Mouse (Mus musculus): Measurements from ENCODE around the gene Mrgpra2b. TPM values are rescaled to one million over a fixed set of nuclear protein-coding genes. Genes with fewer than 3 reads are reported as not detected.
"Not testable (repeated sequence)": the region's sequence is repeated elsewhere in the genome, so short reads cannot be mapped to it uniquely, and the experiment has no call there.

Gene Mrgpra2b
- not detected for total RNA-seq (2021)

DNA sequence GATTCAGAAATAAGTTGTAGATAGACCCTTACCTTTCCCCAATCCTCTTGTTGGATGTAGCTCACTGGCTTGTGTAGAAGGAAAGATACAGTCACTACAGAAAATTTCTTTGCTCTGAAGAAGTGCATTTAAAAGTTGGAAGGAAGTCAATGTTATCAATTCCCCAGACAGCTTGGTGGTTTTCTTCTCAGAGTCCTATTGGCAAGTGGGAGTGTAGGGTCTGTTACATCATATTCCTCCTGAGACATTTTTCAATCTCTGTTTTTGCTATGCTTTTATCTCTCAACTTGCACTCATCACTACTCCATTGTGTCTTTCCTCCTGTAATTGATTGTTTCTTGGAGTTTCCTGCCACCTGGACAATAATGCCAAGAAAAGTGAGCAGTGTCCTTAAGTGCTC lies at the start of gene Mrgpra2b:
Gene Mrgpra2b, minus strand, starts transcription at position 101 of the 400 bp plus-strand sequence.
- intact Hi-C loops (cut with DNase I): no loop called here
- DNase-seq (ENCODE audit: low spot score in 2 of 2): no peak

GRCm38 (mm10) chr7:47516379-47516778 lies 12.3 kb downstream of the Mrgpra2b start:
- no peak for DNase-seq (ENCODE audit: low spot score in 2 of 2)
- intact Hi-C loops (cut with DNase I): no loop called here

- intact Hi-C loops (cut with DNase I): no loop called here
Measured at GRCm38 (mm10) chr7:47515050-47515449, 13.6 kb downstream of the Mrgpra2b start.

DNA sequence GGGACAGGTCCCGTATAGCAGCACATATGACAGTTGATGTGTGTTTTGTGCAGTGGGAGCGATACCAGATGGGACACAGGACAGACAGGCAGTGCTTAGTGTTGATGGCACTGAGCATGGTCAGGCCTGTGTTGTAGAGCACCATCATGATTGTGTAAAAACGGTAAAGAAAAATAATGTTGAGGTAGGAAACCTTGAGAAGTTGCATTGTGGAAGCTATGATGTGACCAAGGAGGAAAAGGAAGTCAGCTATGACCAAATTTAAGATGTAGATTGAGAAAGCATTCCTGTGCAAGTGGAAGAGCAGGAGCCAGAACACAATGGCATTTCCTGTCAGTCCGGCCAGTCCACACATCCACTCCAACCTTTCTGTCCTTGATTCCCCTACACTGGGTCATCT lies 25.7 kb downstream of the Mrgpra2b start:
- intact Hi-C loops (cut with DNase I): no loop called here
- no peak for DNase-seq (ENCODE audit: low spot score in 2 of 2)

More at GRCm38 (mm10) chr7:47515050-47515449, 13.6 kb downstream of the Mrgpra2b start:
- no peak for DNase-seq (ENCODE audit: low spot score in 2 of 2)

DNA sequence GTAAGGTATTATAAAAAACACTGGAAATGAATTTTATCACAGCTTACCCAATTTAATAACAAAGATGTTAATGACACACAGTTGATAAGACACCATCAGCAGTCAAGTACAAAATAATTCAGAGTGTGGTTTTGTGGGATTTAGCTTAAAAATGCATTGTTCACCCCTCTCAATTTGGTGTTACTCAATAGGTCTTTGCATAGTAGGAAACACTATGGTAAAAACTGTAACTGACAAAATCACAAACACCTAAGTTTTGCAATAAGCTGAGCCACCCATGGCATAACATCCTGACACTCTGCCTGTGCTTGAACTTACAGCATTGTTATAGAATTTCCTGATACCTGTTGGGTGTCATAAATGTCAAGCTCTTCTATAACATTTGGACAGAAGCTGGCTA lies 37.4 kb downstream of the Mrgpra2b start:
- DNase-seq (ENCODE audit: low spot score in 2 of 2); intact Hi-C loops (cut with DNase I): not testable (repeated sequence)

- intact Hi-C loops (cut with DNase I); DNase-seq (ENCODE audit: low spot score in 2 of 2): not testable (repeated sequence)
Measured at GRCm38 (mm10) chr7:47489438-47489837, 39.2 kb downstream of the Mrgpra2b start.

GRCm38 (mm10) chr7:47483181-47483580 lies 45.5 kb downstream of the Mrgpra2b start:
- DNase-seq (ENCODE audit: low spot score in 2 of 2); intact Hi-C loops (cut with DNase I): not testable (repeated sequence)

DNA sequence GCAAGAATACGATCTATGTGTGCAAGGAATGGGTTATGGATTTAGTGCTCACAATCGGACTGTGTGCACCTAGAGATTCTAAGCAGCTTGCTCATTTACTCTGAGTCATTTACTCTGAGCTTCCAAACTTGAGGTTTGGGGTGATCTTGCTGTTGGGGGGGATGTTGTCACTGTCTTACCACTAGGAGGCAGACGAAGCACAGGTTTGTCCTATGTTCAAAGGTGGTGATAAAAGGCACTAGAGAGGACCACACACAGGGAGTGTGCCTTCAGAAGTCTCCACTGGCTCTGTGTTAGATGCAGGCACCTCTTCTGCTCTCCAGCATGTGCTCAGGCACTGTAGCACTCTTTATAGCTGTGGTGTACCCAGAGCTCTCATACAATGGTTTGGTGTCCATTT lies 54.8 kb downstream of the Mrgpra2b start:
- DNase-seq (ENCODE audit: low spot score in 2 of 2); intact Hi-C loops (cut with DNase I): not testable (repeated sequence)

DNA sequence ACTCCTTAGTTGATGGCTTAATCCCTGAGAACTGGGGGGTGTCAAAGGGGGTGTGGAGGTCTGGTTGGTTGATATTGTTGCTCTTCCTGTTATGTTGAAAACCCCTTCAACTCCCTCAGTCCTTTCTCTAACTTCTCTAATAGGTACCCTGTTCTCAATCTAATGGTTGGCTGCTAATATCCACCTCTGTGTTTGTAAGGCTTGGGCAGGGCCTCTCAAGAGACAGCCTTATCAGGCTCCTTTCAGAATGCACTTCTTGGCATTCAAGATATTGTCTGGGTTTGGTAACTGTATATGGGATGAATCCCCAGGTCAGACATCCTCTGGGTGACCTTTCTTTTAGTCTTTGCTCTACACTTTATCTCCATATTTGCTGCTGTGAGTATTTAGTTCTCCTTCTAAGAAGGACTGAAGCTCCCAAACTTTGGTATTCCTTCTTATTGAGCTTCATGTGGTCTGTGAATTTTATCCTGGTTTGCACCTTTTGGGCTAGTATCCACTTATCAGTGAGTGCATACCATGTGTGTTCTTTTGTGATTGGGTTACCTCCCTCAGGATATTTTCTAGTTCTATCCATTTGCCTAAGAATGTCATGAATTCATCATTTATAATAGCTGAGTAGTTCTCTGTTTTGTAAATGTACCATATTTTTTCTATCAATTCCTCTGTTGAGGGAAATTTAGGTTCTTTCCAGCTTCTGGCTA lies 63.2 kb downstream of the Mrgpra2b start:
- DNase-seq (ENCODE audit: low spot score in 2 of 2); intact Hi-C loops (cut with DNase I): not testable (repeated sequence)

DNA sequence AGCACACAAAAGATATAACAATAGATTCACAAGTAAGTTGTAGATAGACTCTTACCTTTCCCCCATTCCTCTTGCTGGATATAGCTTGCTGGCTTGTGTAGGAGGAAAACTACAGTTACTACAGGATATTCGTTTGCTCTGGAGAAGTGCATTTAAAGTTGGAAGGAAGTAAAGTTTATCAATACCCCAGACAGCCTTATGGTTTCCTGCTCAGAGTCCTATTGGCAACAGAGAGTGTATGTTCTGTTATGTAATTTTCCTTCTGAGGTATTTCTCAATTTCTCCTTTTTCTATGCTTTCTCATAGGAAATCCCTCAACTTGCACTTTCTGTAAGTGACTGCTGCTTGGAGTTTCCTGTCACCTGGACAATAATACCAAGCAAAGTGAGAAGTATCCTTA lies 76.6 kb downstream of the Mrgpra2b start, which contains the start of gene Mrgpra2a:
Gene Mrgpra2a, minus strand, starts transcription at position 125 of the 400 bp plus-strand sequence.
- intact Hi-C loops (cut with DNase I); DNase-seq (ENCODE audit: low spot score in 2 of 2): not testable (repeated sequence)

- DNase-seq (ENCODE audit: low spot score in 2 of 2); intact Hi-C loops (cut with DNase I): not testable (repeated sequence)
Measured at GRCm38 (mm10) chr7:47445729-47446128, 82.9 kb downstream of the Mrgpra2b start.

- intact Hi-C loops (cut with DNase I); DNase-seq (ENCODE audit: low spot score in 2 of 2): not testable (repeated sequence)
Measured at GRCm38 (mm10) chr7:47436463-47436862, 92.2 kb downstream of the Mrgpra2b start.

DNA sequence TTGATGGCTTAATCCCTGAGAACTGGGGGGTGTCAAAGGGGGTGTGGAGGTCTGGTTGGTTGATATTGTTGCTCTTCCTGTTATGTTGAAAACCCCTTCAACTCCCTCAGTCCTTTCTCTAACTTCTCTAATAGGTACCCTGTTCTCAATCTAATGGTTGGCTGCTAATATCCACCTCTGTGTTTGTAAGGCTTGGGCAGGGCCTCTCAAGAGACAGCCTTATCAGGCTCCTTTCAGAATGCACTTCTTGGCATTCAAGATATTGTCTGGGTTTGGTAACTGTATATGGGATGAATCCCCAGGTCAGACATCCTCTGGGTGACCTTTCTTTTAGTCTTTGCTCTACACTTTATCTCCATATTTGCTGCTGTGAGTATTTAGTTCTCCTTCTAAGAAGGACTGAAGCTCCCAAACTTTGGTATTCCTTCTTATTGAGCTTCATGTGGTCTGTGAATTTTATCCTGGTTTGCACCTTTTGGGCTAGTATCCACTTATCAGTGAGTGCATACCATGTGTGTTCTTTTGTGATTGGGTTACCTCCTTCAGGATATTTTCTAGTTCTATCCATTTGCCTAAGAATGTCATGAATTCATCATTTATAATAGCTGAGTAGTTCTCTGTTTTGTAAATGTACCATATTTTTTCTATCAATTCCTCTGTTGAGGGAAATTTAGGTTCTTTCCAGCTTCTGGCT lies 100.7 kb downstream of the Mrgpra2b start:
- intact Hi-C loops (cut with DNase I); DNase-seq (ENCODE audit: low spot score in 2 of 2): not testable (repeated sequence)

Other genes starting within 250 kb of the Mrgpra2b start
- not detected for gene Mrgpra1, start 174.6 kb downstream of the Mrgpra2b start, total RNA-seq (2021)
- not detected for gene Mrgpra2a, start 76.7 kb downstream of the Mrgpra2b start, total RNA-seq (2021)
- not detected for gene Mrgpra3, start 72.5 kb upstream of the Mrgpra2b start, total RNA-seq (2021)

Data from left cerebral cortex, postnatal 36 days (tissue).